Mouse (Mus musculus): ENCODE data around the gene Kmt2e.

- no peak for TF ChIP-seq CTCF (IDR thresholded peaks at IDR 0.05; ENCODE audit: control insufficient read depth, insufficient read depth, low read length)
- TF ChIP-seq POLR2A (IDR thresholded peaks at IDR 0.05; ENCODE audit: borderline replicate concordance, control insufficient read depth, low read depth, low read length), result no peak
Measured at GRCm38 (mm10) chr5:23511456-23511855, 77.2 kb downstream of the Kmt2e start.
